Mouse (Mus musculus) left cerebral cortex, postnatal 25 days (tissue): ENCODE results near the gene Suco. TPM values are rescaled to one million over a fixed set of nuclear protein-coding genes. Genes with fewer than 3 reads are reported as not detected.

ENCODE experiments used
- DNase-seq, 2 experiments: peaks; one replicate each; pipeline ENCODE4 v3.0.0; 2022; ENCODE audit warnings: low spot score in 2 of 2, mixed read lengths in 1 of 2
- intact Hi-C: fragments of 180-260 bp; cut with DNase I; formaldehyde crosslinking; loops from one replicate; pipeline ENCODE4 v1.15.1; 2025
- total RNA-seq, 2 experiments: library from RNA; stranded (reverse); gene quantifications; 2 replicates each; pipeline ENCODE4 v1.2.3; 2021

Gene Suco
- total RNA-seq, 2 experiments from 2014 or later = 33.9 to 35.5 TPM

DNA sequence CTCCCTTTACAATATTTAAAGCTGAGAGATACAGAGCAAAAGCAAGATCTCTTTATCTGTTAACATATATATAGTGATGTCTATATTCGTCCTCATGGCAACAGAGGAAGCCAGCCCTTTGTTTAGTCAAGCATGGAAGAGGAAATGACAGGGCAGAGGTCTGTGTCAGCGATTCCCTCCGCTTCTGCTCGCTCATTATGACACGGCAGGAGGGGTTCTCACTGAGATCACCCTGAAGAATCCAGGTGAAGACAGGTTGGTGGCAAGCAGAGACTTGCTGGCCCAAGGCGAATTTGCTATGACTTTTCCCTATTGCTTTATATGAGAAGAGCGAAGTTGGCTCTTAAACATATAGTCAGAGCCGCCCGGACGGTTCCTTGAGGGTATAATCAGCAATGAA, 19.6 kb upstream of the Suco start:
- DNase-seq = no peak
- intact Hi-C loops = no loop called here

DNA sequence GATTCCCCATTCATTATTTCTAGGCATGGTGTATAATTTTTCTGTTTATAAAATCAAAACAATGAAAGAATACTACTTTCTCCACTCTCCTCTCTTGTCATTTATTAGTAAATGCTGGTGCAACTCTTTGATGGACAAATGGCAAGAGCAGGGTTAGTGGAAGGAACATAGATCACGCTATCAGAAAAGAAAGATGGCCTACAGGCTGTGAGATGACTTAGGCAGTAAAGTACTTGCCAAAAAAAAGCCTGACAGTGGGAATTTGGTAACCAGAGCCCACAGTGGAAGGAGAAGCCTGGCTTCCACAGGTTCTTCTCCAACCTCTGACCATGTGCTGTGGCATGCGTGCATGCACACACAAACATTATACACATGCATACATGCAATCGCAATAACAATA, 18.5 kb upstream of the Suco start:
- no peak for DNase-seq
- intact Hi-C loops = no loop called here

DNA sequence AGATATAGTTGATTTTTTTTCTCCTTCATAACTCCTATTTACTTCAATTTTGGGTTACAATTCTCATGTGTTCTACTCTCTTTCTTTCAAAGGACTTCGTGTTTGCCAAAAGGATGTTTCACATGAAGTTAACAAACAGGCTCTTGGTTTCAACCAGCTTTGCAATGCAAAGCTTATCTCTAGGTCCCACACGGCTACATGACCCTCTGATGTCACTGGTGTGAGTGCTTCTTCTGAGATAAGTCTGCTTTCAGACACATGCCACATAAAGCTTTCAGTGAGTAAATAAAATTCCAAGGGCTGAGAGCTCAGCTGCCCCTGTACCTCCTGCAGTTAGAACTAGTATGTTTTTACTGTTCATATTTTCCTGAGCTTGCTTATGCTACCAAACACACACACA, 18.1 kb upstream of the Suco start:
- intact Hi-C loops = no loop called here
- no peak for DNase-seq

DNA sequence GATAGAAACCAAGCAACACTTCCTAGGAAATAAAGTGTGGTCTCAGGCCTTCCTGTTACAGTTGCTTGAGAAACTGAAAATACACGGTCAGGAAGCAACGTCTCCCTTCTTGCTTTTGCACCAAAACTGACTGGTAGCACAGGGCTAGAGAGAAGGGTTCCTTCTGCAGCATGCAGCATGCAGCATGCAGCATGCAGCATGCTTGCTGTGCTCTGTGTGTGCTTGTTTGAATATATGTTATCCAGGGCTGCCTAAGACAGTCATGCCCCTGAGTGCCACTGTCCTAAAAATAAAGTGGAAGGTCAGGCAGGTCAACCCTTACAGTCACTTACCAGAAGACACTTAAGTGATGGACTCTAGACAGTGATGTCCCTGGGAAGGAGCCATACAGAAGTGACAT, 17.6 kb upstream of the Suco start:
- intact Hi-C loops = no loop called here
- no peak for DNase-seq

DNA sequence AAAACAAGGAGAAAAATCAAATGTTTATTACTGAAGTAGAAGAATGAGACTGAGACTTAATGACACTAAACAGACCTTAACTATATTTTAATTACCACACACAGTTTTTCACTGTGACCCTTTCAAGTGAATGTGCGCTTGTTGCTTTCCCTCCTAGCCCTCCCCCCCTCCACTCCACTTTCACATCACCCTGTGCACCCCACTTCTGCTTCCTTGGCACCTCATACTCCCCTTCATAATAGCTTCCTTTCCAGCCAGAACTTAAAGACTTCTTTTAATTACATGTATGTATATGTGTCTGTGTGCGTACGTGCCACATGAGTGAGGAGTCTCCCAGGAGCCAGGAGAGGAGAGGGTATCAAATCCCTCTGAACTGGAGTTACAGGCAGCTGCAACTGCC, 12.3 kb upstream of the Suco start:
- no peak for DNase-seq
- intact Hi-C loops = no loop called here

DNA sequence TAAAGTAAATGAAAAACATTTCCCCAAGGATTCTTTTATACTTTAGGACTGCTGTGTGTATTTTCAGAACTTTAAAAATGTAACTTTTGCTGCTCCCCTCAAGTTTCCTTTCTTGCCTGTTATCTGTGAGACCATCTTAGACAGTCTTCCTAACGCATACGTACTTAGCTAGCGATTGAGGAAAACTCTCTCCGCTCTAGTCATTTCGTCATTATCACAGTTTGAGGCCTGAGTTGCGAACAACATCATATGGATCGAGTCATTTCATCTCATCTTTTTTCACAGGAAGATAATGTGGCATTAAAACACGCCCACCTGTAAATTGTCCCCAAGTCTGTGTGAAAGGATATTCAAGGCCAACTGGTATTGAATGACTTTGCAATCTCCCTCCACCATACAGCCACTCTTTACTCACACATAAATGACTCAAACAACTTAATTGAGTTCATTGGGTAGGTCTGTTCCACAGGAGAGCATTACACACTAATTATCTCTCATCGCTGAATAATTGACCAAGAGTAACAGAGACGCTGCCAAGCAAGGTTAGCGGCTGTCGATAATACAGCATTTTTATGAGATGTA, 11.3 kb upstream of the Suco start:
- intact Hi-C loops = no loop called here
- no peak for DNase-seq

DNA sequence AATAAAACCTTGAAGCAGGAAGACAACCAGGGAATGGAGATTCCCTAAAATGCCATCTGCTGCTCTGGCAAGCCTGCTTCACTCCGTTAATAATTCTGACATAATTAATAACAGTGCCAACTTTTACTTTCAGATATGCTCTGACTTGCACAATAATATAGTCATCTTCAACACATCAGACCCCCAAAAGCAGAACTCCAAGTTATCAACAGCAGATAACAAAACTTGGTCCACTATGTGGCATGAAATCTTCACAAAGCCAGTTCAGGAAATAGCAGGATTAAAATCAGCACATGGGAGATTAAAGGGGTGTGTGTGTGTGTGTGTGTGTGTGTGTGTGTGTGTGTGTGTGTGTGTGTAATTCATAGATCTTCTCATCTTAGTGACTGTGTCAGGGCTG, 9.3 kb upstream of the Suco start:
- no peak for DNase-seq
- intact Hi-C loops = no loop called here

DNA sequence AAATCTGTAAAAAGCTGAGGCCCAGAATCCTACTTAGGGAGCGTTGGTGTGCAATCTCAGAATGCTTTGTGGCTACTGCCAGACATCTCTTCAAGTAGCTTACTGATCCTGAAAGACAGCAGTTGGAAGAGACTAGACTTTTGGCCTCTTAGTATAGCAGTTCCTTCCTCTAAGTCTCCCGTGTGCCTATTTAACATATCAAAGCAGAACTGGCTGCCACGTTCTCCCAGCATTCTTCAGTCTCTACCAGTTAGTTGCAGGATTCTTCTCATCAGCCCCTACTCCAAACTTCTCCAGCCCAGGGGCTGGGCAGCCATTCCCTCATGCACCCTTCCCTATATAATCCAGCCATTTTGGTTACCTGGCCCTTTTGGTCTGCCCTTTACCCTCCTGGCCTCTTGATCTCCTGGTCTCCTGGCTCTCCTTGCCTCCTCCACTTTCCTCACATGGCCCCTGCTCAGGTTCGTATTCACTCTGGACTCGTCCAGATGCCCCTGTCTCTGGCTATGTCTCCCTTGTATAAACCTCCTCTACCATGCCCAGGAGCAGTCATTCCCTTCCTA, 1.2 kb upstream of the Suco start:
- no peak for DNase-seq
- intact Hi-C loops = loop anchor here (2.0 kb wide), 1 partner anchor 91 kb away; the partner anchor contains the start of gene Pigc

DNA sequence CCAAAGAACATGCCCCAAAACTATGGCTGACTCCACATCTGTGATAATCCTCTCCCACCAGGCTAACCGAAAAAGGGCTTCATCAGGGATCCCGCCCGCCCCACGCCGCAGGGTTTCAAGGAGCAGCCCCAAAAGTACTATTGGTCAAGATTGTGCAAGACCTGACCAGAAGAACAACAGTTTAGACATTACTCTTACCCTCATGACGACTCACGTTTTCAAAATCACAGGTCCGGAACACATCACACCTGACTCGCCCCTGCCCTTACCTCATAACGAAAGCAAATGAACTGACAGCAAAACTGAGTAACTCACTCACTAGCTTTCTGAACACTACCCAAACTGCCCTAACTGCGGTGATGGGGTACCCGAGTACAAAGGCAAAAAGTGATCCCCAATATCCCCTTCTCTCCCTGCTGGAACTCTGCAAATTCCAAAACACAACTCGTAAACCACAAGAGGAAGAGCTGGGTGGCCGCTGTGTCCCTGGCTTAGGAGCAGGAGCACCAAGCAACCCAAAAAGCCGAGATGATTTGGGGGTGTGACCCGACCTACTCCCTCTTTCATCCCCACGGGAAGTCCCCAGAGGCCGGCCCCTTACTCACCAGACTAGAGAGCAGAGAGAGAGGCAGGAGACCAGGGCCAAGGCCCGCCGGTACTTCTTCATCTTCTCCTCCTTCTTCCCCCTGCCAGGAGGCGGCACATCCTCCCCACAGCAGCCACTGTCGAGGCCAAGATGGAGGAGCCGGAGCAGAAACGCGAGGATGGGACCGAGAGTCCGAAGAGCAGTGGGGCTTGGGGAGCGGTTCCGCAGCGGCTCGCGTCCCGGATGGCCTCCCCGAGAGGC, 553 bp downstream of the Suco start:
- intact Hi-C loops = loop anchor here (2.0 kb wide), 1 partner anchor 93 kb away; the partner anchor contains the start of gene Pigc
- peak in 1 of 2 experiments; percentile 7 for DNase-seq

DNA sequence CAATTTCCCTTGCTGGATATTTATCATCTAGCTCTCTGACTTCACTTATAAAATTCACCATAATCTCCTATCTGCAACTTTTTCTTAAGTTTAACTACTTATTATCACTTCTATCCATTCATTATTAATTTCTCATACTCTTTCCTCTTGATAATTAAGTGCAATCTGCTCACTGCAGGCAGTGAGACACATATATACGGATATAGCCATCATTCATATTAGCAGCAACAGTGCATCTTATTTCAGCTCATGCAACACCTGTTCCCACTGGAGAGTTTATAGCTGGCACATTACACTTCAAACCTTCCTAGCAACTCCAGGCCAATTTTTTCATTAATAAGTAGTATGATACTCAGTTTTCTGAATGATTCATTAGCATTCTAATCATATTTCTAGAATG, 7.1 kb downstream of the Suco start:
- intact Hi-C loops = no loop called here
- no peak for DNase-seq

DNA sequence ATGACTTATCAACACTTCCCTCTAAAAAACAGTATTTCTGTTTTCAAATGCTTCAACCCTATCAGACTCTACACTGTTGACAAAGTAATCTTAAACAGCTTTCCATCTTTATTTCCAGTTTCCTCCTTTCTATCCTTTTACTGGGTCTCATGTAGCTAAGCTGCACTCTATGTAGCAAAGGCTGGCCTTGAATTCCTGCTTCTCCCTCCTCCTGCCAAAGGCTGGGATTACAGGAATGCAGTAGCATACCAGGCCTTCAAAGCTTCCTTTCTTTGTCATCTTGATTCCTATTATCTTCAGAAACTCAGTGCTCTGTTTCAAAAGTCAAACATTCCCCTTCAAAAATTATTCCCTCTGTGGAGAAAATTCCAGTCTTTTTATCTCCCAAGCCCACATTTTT, 8.1 kb downstream of the Suco start:
- intact Hi-C loops = no loop called here

DNA sequence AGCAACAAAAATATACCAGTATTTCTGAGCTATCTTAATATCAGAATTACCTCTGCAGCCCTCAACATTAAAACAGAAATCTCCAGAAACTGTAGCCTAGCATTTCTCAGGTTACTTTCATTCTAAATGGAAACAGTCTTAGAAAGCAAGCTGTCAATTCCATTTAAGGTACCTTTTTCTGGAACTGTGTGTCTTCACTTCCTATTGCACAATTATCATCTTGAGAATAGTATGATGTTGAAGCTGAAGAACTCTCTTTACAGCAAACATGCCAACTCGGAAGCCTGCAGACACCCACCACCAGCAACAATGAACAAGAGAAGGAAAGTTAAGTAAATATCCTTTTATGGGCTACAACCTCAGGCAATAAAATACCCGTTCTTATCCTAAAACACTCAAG, 12.7 kb downstream of the Suco start:
- DNase-seq = no peak
- intact Hi-C loops = no loop called here

More for the DNA sequence above, 8.1 kb downstream of the Suco start:
- no peak for DNase-seq

DNA sequence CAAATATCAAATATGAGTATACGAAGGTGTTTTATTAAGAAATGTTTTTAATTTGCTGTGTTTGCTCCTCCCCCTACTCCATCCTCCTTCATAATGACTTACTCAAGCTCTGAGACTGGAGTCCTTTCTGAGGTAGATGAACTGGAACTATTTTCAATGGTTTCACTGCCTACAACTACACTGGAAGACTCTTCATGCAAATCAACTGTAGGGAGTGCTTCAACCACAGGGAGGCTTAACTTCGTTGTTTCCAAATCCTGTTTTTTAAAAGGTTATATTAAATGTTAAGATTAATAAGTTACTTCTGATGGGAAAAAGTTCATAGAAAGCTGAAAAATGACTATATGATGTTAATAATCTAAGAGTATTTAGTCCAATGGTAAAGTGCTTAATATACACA, 17.2 kb downstream of the Suco start:
- no peak for DNase-seq
- intact Hi-C loops = no loop called here

DNA sequence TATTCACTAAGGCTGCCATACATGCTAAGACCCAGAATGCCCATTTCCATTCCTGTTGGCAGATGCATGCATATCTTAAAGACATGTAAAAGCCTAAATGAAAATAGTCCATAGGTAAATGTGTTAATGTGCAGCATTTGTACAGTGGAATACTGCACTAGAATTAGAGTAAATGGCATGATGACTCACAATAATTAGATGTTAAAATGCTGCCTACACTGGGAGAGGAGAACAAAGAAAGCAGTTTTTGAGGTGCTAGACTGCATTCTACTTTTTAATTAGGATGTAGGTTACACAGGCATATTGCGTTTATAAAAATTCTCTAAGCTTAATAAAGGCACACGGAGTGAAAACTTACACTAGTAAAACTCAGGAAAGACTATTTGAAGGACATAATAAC, 49.8 kb downstream of the Suco start:
- no peak for DNase-seq
- intact Hi-C loops = no loop called here

DNA sequence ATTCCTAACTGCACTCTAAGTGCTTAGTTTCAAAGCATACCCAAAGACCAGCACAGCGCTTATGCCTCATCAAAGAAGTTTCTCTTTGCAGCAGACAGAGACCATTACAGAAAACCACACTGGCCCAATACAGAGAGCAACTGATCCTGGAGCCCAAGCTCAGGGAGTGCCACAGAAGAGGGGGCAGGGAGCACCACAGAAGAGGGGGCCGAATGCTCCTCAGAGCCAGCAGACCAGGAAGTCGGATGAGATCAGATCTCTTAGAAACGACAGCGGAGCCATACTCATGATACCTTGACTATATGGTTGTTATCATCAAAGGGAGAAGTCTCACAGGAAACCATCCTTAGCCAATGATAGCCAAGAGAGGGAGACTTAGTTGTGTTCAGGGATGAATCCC, 67.1 kb downstream of the Suco start:
- no peak for DNase-seq

DNA sequence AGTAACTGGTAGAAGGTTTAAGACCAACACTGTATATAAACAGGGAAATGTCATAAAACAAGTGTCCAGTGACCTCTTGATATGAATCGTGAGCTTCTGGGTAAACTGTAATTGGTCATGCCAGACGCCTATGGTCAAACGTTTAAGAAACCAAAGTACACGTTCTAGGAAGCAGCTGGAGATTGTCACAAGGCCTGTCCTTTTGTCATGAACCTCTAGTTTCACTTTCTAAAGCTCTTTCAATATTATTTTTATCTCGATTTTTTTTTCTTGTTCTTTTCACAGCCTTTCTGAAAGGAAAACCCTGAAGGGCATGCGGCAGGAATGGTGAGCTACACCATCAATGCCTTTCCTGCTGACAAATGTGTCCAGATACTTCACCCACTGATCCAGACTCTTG, 67.5 kb downstream of the Suco start:
- intact Hi-C loops = no loop called here

More for the DNA sequence above, 67.1 kb downstream of the Suco start:
- intact Hi-C loops = no loop called here

DNA sequence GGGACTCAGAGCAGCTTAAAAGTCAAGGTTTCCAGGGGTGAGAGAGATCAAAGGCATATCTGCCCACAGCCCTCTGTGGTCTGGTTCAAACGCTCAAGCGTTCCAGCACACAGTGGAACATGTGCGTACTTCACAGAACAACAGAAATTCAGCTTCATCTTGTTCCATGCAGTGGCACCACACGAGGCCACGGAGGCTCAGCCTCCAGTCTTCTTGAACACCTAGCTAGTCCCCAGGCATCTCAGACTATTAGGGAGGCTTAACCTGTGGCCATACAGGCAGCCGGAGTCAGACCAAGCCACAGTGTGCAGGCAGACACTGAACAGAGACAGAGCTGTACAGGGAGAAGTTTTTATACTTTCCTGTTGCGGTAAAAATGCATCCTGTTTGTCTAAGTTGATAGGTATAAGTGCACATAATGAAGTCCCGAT, 71.9 kb downstream of the Suco start:
- no peak for DNase-seq
- intact Hi-C loops = no loop called here

More for the DNA sequence above, 67.5 kb downstream of the Suco start:
- DNase-seq = no peak

DNA sequence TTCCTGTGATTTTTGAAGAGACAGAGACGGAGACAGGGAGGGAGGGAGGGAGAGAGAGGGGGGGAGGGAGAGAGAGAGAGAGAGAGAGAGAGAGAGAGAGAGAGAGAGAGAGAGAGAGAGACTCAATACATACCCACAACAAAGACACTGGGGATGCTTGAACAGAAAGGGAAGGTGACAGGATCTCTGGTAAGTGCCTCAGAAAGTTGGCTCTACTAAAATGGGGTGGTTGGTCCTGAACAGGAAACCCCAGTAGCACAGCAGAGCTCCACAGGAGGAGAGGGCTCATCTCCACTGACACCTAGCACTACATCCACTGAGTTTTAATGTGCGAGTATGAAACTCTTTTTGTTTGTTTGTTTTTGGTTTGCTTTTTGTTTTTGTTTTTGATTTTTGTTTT, 75.2 kb downstream of the Suco start:
- DNase-seq = no peak
- intact Hi-C loops = no loop called here

DNA sequence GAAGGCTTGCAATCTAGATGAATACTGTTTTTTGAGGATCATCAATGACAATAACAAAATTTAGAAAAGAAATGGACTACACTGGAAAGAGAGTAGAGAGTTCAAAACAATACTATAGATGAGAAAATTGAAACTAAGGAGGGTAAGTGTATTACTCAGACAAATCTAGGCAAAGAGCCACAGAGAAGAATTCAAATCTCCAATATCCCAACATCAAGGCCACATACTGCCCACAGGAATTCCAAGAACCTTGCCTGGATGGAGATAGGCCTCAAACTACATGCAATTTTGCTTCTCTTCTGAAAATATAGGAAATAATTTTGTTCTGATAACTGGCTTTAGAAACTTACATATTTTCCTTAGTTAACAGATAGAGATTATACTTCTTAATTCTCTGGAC, 76.2 kb downstream of the Suco start:
- DNase-seq = no peak
- intact Hi-C loops = no loop called here

DNA sequence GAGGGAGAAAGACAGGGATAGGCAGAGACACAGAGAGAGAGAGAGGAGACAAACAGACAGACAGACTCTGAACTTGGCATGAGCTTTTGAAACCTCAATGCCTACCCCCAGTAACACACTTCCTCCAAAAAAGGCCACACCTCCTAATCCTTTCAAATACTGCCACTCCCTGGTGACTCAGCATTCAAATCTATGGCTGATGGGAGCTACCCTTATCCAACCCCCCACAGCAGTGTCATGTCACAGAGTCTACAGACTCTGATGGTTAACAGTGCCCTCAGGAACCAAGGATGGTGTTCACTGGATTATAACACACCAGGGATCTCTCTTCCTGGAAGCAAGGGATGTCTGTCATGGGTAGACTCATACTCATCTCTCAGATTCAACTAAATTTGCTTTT, 76.7 kb downstream of the Suco start:
- intact Hi-C loops = no loop called here
- no peak for DNase-seq

DNA sequence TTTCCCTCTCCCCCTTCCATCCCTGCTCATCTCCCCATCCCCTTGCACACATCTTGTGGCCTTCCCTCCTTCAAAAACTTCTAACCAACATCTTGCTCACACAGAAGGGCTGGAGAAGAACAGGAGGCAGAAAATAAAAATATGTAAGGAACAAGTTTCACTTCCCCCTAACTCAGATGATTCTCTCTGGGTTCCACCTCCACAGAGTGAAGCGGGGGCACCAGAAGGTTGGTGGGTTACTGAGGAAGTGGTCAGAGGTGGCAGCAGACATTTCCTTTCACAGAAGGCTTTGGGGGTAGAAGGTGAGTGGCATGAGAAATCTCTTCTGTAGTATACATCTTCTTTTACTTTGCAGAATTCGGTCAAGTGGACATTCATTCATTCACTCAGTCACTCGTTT, 77.6 kb downstream of the Suco start:
- DNase-seq = no peak
- intact Hi-C loops = no loop called here
